Mouse (Mus musculus): ENCODE measurements around the gene Gramd4.
"Not testable (repeated sequence)": the region's sequence is repeated elsewhere in the genome, so short reads cannot be mapped to it uniquely, and the experiment has no call there.

The Gramd4 gene

GRCm38 (mm10) chr15:86051878-86052478 is 5.5 kb upstream of the Gramd4 start:
- no peak for DNase-seq

DNA sequence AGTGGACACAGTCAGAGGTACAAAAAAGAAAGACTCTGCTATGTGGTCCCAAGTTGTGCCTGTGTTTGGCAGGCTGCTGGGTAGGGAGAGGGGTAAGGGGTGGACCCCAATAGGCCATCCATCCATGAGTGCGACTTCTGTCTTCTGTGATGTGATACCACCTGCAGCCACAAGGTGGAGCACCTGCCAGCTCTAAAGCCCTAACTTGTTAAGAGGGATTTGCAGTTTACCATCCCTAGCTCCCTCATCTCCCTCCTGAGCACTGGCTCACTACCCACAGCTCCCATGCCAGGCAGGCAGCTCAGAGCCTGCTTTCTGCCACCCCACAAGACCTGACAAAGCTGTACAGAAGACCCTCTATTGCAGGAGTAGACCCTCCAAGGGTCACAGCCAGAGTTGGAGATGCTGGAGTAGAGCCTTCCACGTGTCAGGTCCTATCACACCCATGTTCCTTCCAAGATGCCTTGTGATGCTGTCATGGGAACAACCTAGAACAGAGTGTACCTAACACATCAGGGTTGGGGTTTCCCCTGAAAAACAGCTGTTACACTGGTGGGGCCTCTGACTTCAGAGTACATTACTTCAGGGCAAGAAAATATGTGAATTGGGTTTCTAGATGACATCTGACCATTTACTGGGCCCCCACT is 3.5 kb upstream of the Gramd4 start:
- DNase-seq = peak; percentile 86 to 91

- DNase-seq = not testable (repeated sequence)
Measured at GRCm38 (mm10) chr15:86054861-86055260, 2.6 kb upstream of the Gramd4 start.

GRCm38 (mm10) chr15:86056221-86056760 is 1.2 kb upstream of the Gramd4 start:
- no peak for DNase-seq

GRCm38 (mm10) chr15:86057908-86058307 is 413 bp downstream of the Gramd4 start:
- DNase-seq = no peak

DNA sequence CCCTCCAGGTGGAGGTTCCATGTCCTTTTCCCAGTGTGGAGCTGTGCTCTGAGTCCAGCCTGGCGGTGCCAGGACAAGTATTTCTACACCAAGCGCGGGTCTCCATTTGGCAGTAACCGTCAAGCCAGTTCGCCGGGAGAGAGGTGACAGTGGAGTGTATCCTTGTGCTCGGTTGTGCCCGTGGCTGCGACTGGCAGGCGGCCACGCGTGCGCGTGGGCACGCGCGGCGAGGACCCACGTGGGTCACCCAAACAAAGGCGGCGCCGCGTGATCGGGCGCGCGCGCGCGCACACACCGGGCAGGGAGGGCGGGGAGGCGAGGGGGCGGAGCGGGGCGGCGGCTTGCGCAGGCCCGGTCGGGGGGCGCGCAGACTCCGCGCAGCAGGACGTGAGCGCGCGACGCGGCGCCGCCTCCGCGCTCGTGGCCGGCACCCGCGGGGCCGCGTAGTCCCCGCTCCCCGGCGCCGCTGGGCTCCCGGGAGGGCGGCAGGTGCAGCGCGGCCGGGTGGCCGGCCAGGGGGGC is 960 bp downstream of the Gramd4 start:
- DNase-seq = peak; percentile 90 to 95

- DNase-seq = peak in 1 of 2 experiments; percentile 54
Measured at GRCm38 (mm10) chr15:86058931-86059834, 1.7 kb downstream of the Gramd4 start.

DNA sequence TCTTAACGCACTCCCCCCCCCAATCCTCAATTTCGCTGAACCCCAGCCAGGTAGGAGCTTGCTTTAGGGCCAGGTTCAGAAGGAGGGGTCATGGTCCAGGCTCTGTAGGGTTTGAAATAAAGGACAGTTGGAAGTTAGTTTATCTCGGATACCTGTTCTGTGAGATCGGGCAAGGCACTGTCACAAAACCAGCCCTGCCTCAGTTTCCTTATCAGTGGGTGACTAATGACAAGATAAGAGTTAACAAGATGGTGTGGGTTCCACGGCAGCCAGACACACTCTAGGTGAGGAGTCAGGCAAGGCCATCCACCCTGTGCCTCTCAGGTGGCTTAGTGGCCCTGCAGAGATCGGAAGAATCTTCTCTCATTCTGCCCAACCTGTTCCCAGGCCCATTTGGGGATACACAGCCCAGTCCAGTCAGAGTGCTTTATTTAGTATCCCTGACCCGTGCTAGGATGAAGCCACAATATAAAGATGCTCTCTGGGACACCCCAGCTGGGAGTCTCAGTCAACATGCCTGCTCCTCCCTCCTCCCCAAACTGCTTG is 2.4 kb downstream of the Gramd4 start:
- no peak for DNase-seq

GRCm38 (mm10) chr15:86060581-86060980 is 3.1 kb downstream of the Gramd4 start:
- no peak for DNase-seq

- DNase-seq = no peak
Measured at GRCm38 (mm10) chr15:86061221-86061620, 3.7 kb downstream of the Gramd4 start.

DNA sequence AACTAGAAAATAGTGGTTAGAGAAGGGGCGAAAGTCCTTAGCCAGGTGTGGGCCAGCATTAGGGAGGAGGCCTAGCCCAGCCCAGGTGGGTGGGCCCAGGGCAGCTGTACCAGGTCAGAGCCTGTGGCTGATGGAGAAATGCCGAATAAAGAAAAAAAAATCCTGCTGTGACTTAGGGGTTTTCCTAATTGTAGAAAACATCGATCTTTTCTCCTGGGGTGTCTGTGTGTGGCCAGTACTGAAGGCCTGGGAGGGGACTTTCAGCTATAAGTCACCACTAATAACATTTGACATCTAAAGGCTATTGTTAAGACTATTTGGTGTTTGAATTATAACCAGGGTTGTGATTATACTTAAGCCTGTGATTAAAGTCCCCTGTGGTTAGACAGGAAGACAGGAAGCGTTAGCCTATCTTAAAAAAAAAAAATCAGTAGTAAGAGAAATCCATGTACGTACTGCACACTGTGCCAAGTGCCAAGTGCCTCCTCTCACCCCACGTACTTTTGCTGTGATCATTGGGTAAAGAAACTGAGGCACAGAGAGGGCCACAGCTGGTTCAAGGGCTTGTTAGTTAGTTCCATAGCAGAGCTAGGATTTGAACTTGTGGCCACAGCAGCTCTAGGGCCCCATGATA is 4.5 kb downstream of the Gramd4 start:
- DNase-seq = no peak

- no peak for DNase-seq
Measured at GRCm38 (mm10) chr15:86064191-86064849, 6.8 kb downstream of the Gramd4 start.

DNA sequence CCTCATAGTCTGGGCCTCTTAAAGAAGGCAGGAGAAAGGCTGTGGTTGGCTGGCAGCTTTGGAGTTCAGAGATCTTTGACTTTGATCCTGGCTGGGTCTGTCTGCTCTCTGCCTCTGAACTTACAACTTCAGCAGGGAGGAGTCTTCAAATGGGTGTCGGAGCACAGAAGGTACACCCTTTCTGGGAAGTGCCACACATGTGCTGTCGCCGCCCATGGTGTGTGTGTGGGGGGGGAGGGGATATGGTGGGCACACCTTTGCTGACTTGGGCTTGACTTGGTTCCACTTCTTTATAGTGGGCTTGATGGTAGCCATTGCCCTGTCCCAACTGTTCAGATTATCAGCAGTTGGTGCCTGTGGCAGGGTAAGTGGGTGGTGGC is 7.3 kb downstream of the Gramd4 start:
- no peak for DNase-seq

- no peak for DNase-seq
Measured at GRCm38 (mm10) chr15:86065367-86065766, 7.9 kb downstream of the Gramd4 start.

DNA sequence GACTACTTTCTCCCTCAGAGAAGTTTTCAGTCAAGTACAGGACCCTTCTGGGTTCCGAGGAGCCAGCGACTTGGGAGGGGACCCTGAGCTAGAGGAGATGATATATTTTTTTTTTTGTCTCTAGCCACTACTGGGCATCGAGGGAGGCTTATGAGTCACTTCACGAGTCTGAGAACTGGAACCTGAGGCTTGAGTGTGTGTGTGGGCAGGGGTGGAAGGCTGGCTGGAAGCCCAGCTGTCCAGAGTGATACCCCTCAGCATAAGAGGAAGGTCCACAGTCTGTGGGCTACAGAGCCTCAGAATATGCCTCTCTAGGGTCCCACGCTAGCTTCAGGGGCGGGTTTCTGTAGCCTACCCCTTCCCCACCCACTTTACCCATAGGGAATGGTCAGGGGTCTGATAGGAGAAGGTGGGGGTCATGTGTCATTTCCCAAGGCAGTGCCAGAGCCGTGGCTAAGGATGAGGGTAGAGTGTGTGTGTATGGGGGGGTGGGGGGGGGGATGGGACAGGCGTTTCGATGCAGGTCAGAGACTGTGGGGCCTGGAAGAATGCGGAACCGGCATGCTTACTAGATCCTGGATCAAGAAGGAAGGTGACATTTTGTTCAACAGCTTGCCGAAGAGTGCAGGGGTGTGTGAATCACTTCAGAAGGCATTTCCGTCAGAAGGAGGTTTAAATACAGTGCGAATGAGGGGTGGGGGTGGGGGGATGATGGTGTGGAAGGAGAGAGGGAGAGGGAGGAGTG is 9.5 kb downstream of the Gramd4 start:
- DNase-seq = no peak

GRCm38 (mm10) chr15:86067581-86067910 is 10.1 kb downstream of the Gramd4 start:
- DNase-seq = no peak

GRCm38 (mm10) chr15:86067941-86068495 is 10.5 kb downstream of the Gramd4 start:
- DNase-seq = no peak

- DNase-seq = peak; percentile 53 to 60
Measured at GRCm38 (mm10) chr15:86069011-86069791, 11.7 kb downstream of the Gramd4 start.

DNA sequence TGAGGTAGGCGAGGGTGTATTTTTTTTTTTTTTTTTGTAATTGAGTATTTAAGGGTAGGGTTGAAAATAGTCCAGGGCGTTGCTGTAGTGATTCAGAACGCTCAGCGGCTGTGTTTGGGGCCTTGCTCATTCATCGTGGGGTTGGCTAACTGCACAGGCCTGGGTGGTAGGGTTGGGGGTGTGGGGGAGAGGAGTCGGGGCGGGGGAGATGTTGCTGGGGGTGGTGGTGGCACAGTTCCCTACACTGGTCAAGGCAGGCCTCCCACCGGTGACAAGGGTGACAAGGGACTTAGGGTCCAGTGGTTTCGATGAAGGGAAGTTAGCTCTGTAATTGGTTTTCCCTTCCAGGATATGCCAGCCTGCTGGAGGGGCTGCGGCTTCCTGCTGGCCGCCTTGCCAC is 12.9 kb downstream of the Gramd4 start:
- DNase-seq = no peak

DNA sequence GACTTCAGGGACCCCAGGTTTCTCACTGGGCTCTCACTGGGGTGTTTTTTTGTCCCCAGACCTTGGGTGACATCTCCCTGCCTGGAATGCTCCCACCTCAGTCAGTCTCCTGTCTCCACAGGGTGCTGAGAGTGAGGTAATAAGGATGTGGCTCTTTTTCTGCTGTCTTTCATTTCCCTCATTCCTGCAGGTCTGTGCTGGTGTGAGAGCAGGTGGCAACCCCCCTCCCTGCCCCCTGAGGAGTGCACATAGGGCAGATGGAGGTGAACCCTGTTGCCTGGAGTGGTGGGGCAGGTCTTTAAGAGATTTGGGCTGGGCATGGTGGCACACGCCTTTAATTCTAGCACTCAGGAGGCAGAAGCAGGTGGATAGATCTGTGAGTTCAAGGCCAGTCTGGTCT is 13.7 kb downstream of the Gramd4 start:
- no peak for DNase-seq
